ENCODE assay signal across 11 mouse cellular contexts in genomic region chr12:52390242-52390641, GRCm38 (mm10).
DNase-seq lines count a peak whose midpoint lies in the region; ATAC-seq and TF ChIP-seq lines count a peak whose summit lies in the region.
"Had no signal": no experiment of that assay in that cellular context is flagged by ENCODE, and none has a peak within 500 bp of the region (broad histone marks: within the 10 kb centered on the region; RNA-seq: fewer than 3 reads in every experiment).

No protein-coding gene starts in this region.

- H3K9me3 ChIP-seq in forebrain, embryonic 12.5 days = no peaks in the 10 kb centered on the region
- H3K9me3 ChIP-seq in lung, embryonic 16.5 days (ENCODE audit: control insufficient read depth, low read length) = no peaks in the 10 kb centered on the region
- H3K9me3 ChIP-seq: liver, embryonic 13.5 days; neural tube, embryonic 13.5 days had no signal

- no peak overlapping the region for H3K9ac ChIP-seq in forebrain, embryonic 12.5 days
- no peak overlapping the region for H3K9ac ChIP-seq in lung, embryonic 16.5 days (ENCODE audit: low read length)
- H3K9ac ChIP-seq: liver, embryonic 13.5 days; neural tube, embryonic 13.5 days had no signal

- TF ChIP-seq CTCF in left cerebral cortex, adult 2 months (IDR thresholded peaks at IDR 0.05) = no peak

- DNase-seq in left cerebral cortex, adult 2 months (ENCODE audit: extremely low spot score in 1 of 2, low spot score in 2 of 2) = no peak
- no peak for DNase-seq in left cerebral cortex, postnatal 36 days (ENCODE audit: low spot score in 2 of 2)
- peak; percentile 53 to 64 for DNase-seq in heart, postnatal 10 days
- DNase-seq in urinary bladder, postnatal 14 days (ENCODE audit: low spot score) = no peak
- DNase-seq in urinary bladder, postnatal 10 days (ENCODE audit: low spot score) = no peak
- no peak for DNase-seq in frontal cortex, postnatal 36 days (ENCODE audit: low spot score in 2 of 2)
- DNase-seq: adrenal gland, adult 2 months; liver, embryonic 13.5 days had no signal

- H3K36me3 ChIP-seq in forebrain, embryonic 12.5 days (replicated peaks) = no peaks in the 10 kb centered on the region
- H3K36me3 ChIP-seq in lung, embryonic 16.5 days (ENCODE audit: control insufficient read depth, insufficient read depth, low read length) = no peaks in the 10 kb centered on the region
- H3K36me3 ChIP-seq: liver, embryonic 13.5 days; neural tube, embryonic 13.5 days had no signal

- H3K4me2 ChIP-seq in forebrain, embryonic 12.5 days = no peak overlapping the region
- no peak overlapping the region for H3K4me2 ChIP-seq in lung, embryonic 16.5 days (ENCODE audit: low read depth, low read length)
- H3K4me2 ChIP-seq: liver, embryonic 13.5 days; neural tube, embryonic 13.5 days had no signal

- intact Hi-C loops in left cerebral cortex, adult 2 months (cut with DNase I) = no loop called here
- intact Hi-C loops in left cerebral cortex, postnatal 36 days (cut with DNase I) = loop anchor here (10.0 kb wide), 1 partner anchor 245 kb away; no protein-coding TSS in a partner anchor
- intact Hi-C loops in heart, postnatal 10 days (cut with DNase I) = loop anchor here (5.0 kb wide), 1 partner anchor 103 kb away; no protein-coding TSS in a partner anchor

- H3K27ac ChIP-seq in left cerebral cortex, adult 2 months = peak overlapping the region; percentile 59
- peak overlapping the region; percentile 81 for H3K27ac ChIP-seq in forebrain, embryonic 12.5 days
- H3K27ac ChIP-seq in lung, embryonic 16.5 days (ENCODE audit: low read length) = no peak overlapping the region; the same call in 1 of the 2 replicates
- H3K27ac ChIP-seq: liver, embryonic 13.5 days; neural tube, embryonic 13.5 days had no signal

- H3K4me1 ChIP-seq in forebrain, embryonic 12.5 days = peaks cover 34% of the 10 kb centered on the region
- H3K4me1 ChIP-seq in lung, embryonic 16.5 days (replicated peaks; ENCODE audit: control insufficient read depth, insufficient read depth, low read length) = 0 out of 2 replicates have a peak, but pooled peaks cover 2% of the 10 kb centered on the region
- H3K4me1 ChIP-seq: liver, embryonic 13.5 days had no signal

- H3K27me3 ChIP-seq in forebrain, embryonic 12.5 days = no peaks in the 10 kb centered on the region
- H3K27me3 ChIP-seq in lung, embryonic 16.5 days (ENCODE audit: control insufficient read depth, insufficient read depth, low read depth, low read length) = no peaks in the 10 kb centered on the region
- H3K27me3 ChIP-seq: liver, embryonic 13.5 days; neural tube, embryonic 13.5 days had no signal

- H3K4me3 ChIP-seq in left cerebral cortex, adult 2 months = no peak overlapping the region
- H3K4me3 ChIP-seq in forebrain, embryonic 12.5 days (replicated peaks) = no peak overlapping the region
- no peak overlapping the region for H3K4me3 ChIP-seq in lung, embryonic 16.5 days (ENCODE audit: low read length)
- H3K4me3 ChIP-seq: liver, embryonic 13.5 days; neural tube, embryonic 13.5 days had no signal

- 14% methylated on average over 4 of the region's 4 CpGs for WGBS in forebrain, embryonic 12.5 days
- WGBS in lung, embryonic 16.5 days = 32% methylated on average over 4 of the region's 4 CpGs

- ATAC-seq in forebrain, embryonic 12.5 days (ENCODE audit: low FRiP score) = peak; percentile 68; the same call in 1 of the 2 replicates
- peak; percentile 81 for ATAC-seq in lung, embryonic 16.5 days (ENCODE audit: low read depth)

Comparison
In these comparisons a context has a peak if more than half of its experiments do, and no peak if none do; other contexts are left out.
1. DNase-seq: peak in heart, postnatal 10 days (2 of 2); none in left cerebral cortex, adult 2 months (0 of 2), left cerebral cortex, postnatal 36 days (0 of 2), urinary bladder, postnatal 14 days (single experiment), urinary bladder, postnatal 10 days (single experiment) and frontal cortex, postnatal 36 days (0 of 2).